Mouse (Mus musculus) heart, postnatal 0 days (tissue): ENCODE measurements around the gene Cacnb1.

ENCODE experiments used
- CTCF ChIP-seq: IDR thresholded peaks from 2 replicates; pipeline ENCODE4 v1.5.1; 2016; ENCODE audit warnings: antibody characterized with exemption, control low read depth, low read depth
- EP300 ChIP-seq: IDR thresholded peaks from 2 replicates; pipeline ENCODE4 v1.6.1; 2016; ENCODE audit warnings: antibody characterized with exemption, low read depth

DNA sequence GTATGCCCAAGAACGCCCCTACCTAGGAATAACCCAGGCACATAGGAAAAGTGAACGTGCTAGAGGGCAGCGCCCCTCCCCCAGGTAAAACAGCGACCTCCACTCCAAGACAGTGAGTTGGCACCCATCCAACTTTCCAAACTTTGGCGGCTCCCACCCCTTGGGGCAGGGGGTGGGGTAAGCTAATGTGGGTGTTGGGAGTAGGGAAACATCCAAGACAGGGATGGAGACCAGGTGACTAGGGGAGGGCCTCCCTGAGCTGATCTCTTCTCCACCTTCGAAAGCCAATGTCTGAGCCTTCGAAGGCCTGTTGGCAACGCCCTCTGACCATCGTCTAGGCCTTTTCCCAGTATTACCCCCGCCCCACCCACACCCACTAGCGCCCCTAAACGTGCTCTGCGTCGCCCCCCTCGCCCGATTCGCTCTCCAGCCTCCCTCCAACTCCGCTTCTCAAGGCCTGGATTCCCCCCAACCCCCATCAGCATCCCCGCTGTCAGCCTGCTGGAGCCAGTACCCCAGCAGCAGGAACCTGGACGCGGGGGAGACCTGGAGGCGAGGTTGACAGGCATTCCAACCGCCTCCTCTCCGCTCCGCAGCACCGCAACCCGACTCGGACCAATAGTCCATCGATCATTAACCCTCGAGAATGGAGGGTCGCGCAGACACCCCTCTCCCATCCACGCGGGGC is 1.1 kb downstream of the Cacnb1 start:
- TF ChIP-seq CTCF (no peak), EP300 (no peak)
